Mouse (Mus musculus): Measurements from ENCODE around the gene Arpc3.

- TF ChIP-seq CTCF (IDR thresholded peaks at IDR 0.05; ENCODE audit: low read depth), result peak; percentile 96
- TF ChIP-seq EP300 (optimal IDR thresholded peaks at IDR 0.05), result no peak
Measured at GRCm38 (mm10) chr5:122401303-122401640, 9.6 kb downstream of the Arpc3 start.

Data from stomach, postnatal 0 days (tissue).